Mouse (Mus musculus): ENCODE measurements around the gene Peak1. TPM values are rescaled to one million over a fixed set of nuclear protein-coding genes. Genes with fewer than 3 reads are reported as not detected.

Gene Peak1
- polyA plus RNA-seq, 1 experiment from 2014 or later = 7.3 TPM

GRCm38 (mm10) chr9:56158077-56158476 is 259.8 kb downstream of the Peak1 start:
- H3K27me3 ChIP-seq (replicated peaks; ENCODE audit: low read depth, poor library complexity, severe bottlenecking) = no peaks in the 10 kb centered on the region
- H3K4me3 ChIP-seq = no peak overlapping the region
- no peak for DNase-seq (ENCODE audit: low spot score)
- H3K27ac ChIP-seq (replicated peaks) = no peak overlapping the region
- H3K9me3 ChIP-seq = no peaks in the 10 kb centered on the region
- peaks cover 29% of the 10 kb centered on the region for H3K4me1 ChIP-seq
- 0 out of 2 replicates have a peak, but pooled peaks cover 5% of the 10 kb centered on the region for H3K36me3 ChIP-seq (replicated peaks)
- WGBS = 79% methylated on average over 2 of the region's 2 CpGs

- H3K4me1 ChIP-seq = peaks cover 19% of the 10 kb centered on the region
- no peaks in the 10 kb centered on the region for H3K9me3 ChIP-seq
- WGBS = 91% methylated on average over 5 of the region's 5 CpGs
- H3K36me3 ChIP-seq (replicated peaks) = peaks cover 22% of the 10 kb centered on the region
- no peak overlapping the region for H3K27ac ChIP-seq (replicated peaks)
- H3K27me3 ChIP-seq (replicated peaks; ENCODE audit: low read depth, poor library complexity, severe bottlenecking) = no peaks in the 10 kb centered on the region
- no peak overlapping the region for H3K4me3 ChIP-seq
- no peak for DNase-seq (ENCODE audit: low spot score)
These were observed 263.3 kb downstream of the Peak1 start for GRCm38 (mm10) chr9:56154572-56154971.

- H3K4me1 ChIP-seq = 0 out of 2 replicates have a peak, but pooled peaks cover 6% of the 10 kb centered on the region
- no peak overlapping the region for H3K27ac ChIP-seq (replicated peaks)
- DNase-seq (ENCODE audit: low spot score) = no peak
- H3K27me3 ChIP-seq (replicated peaks; ENCODE audit: low read depth, poor library complexity, severe bottlenecking) = no peaks in the 10 kb centered on the region
- H3K4me3 ChIP-seq = no peak overlapping the region
- H3K9me3 ChIP-seq = no peaks in the 10 kb centered on the region
- H3K36me3 ChIP-seq (replicated peaks) = peaks cover 28% of the 10 kb centered on the region
- 83% methylated on average over 4 of the region's 4 CpGs for WGBS
These were observed 265.3 kb downstream of the Peak1 start for GRCm38 (mm10) chr9:56152482-56153007.

GRCm38 (mm10) chr9:56151745-56152481 is 266.0 kb downstream of the Peak1 start:
- DNase-seq (ENCODE audit: low spot score) = no peak
- no peaks in the 10 kb centered on the region for H3K27me3 ChIP-seq (replicated peaks; ENCODE audit: low read depth, poor library complexity, severe bottlenecking)
- peaks cover 35% of the 10 kb centered on the region for H3K36me3 ChIP-seq (replicated peaks)
- 0 out of 2 replicates have a peak, but pooled peaks cover 6% of the 10 kb centered on the region for H3K4me1 ChIP-seq
- no peak overlapping the region for H3K27ac ChIP-seq (replicated peaks)
- no peak overlapping the region for H3K4me3 ChIP-seq
- WGBS = 75% methylated on average over 7 of the region's 7 CpGs
- H3K9me3 ChIP-seq = no peaks in the 10 kb centered on the region

Small RNA genes lying within 50 kb of the gene (microRNA-seq; reads per million reads assigned to microRNA genes)
- gene Gm24270 = 3.0 reads per million, percentile 2 among the genes with 10 or more reads in this experiment

Other genes with a start within 250 kb of the Peak1 start
- 61.3 and 61.7 TPM in 2 replicates for gene Hmg20a, start 542 bp upstream of the Peak1 start, polyA plus RNA-seq (2016; fragmentation: Nextera tagmentation; extraction: Ambion mirVana)